Mouse (Mus musculus) MEL (cell line): ENCODE measurements at regions not wholly inside any gene's neighbourhood (a gene's known extent, or its start where the extent isn't known, plus 50 kb on each side); places are given as distances from the start of the nearest gene placed in this dataset.

Experiments
- CTCF ChIP-seq, 3 experiments: IDR thresholded peaks in 2 of 3; conservative IDR thresholded peaks in 1 of 3; 2 replicates each; pipeline ENCODE4 v1.5.1; 2011 to 2012; ENCODE audit warnings: low read length in 3 of 3, low read depth in 2 of 3, mild to moderate bottlenecking in 2 of 3, improper control_type of control experiment in 1 of 3, inconsistent platforms in 1 of 3, mixed read lengths in 1 of 3, moderate library complexity in 1 of 3; ENCODE audit not compliant: control insufficient read depth in 1 of 3, insufficient read depth in 1 of 3, poor library complexity in 1 of 3, severe bottlenecking in 1 of 3
- SMC3 ChIP-seq: IDR thresholded peaks from 2 replicates; pipeline ENCODE4 v1.6.1; 2011; ENCODE audit warnings: low read depth, low read length, improper control_type of control experiment
- TAL1 ChIP-seq: IDR thresholded peaks from 2 replicates; pipeline ENCODE4 v1.6.1; 2012; ENCODE audit warnings: mild to moderate bottlenecking, inconsistent platforms, low read length, moderate library complexity, mixed read lengths
- TCF12 ChIP-seq: IDR thresholded peaks from 2 replicates; pipeline ENCODE4 v1.6.1; 2014; ENCODE audit warnings: low read depth, mild to moderate bottlenecking, inconsistent platforms, low read length, improper control_type of control experiment, moderate library complexity
- USF2 ChIP-seq, 2 experiments: IDR thresholded peaks; 2 replicates each; pipeline ENCODE4 v1.6.1; 2011 to 2012; ENCODE audit warnings: improper control_type of control experiment in 2 of 2, low read length in 2 of 2, borderline replicate concordance in 1 of 2, inconsistent platforms in 1 of 2, low read depth in 1 of 2, mild to moderate bottlenecking in 1 of 2; ENCODE audit not compliant: insufficient read depth in 1 of 2

DNA sequence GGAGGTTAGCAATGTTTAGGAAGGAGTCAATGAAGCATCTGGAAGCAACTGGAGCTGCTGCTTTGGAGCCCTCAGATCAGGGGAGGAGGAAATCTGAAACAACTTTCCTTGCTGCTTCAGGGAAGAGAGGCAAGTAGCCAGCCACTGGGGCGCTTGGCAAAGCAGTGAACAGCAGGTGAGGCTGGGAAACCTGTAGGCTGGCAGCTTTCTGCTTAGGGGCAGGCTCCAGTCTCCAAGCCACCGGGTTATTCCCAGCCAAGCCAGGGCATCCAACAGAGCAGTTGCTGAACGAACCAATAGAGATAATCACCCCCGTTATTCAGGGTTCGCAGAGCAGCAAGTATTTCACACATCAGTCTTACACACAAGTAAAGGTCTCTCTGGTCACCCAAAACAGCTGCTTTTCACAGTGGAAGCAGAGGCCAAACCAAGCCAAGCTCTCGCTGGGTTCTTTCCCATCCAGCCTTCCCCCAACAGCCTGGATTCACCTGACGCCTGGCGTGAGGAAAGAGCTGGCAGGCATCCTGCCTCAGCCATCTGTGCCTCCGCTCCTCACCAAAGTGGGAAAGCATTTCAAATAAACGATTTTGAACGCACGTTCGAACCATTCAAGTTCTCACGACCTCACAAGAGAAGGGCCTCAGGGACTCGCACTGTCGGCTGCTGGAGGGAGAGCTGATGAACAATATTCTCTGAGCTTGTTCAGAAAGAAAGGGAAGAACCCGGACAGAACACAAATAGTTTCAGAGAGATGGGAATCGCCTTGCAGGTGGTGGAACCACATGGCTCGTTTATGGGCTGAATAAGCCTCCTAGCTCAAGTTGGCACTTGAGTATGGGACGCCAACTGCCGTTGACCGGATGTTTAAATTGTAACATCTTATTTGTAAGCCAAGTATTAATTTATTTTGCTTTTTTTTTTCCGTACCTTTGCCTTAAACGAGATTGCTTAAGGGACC, 454.8 kb upstream of the Jmjd1c start:
- no peak for TF ChIP-seq TCF12
- no peak for TF ChIP-seq USF2 (IDR thresholded peaks at IDR 0.05; ENCODE audit: borderline replicate concordance in 1 of 2, insufficient read depth in 1 of 2, low read depth in 1 of 2, low read length in 2 of 2)
- TF ChIP-seq SMC3 = no peak
- no peak for TF ChIP-seq CTCF (IDR thresholded peaks at IDR 0.05 in 2 of 3, conservative IDR thresholded peaks at IDR 0.05 in 1 of 3; ENCODE audit: control insufficient read depth in 1 of 3, insufficient read depth in 1 of 3, low read depth in 2 of 3, low read length in 3 of 3, poor library complexity in 1 of 3, severe bottlenecking in 1 of 3)
- TF ChIP-seq TAL1 = no peak
